Mouse (Mus musculus) testis, adult 2 months (tissue): Measurements from ENCODE around the gene Ubr3.

Source experiments
- CTCF ChIP-seq: fragments of 200-500 bp; IDR thresholded peaks from 2 replicates; pipeline ENCODE4 v1.5.1; 2012; ENCODE audit warnings: low read depth, mild to moderate bottlenecking, inconsistent platforms, low read length, moderate library complexity; ENCODE audit not compliant: control insufficient read depth, insufficient read depth, insufficient replicate concordance
- POLR2A ChIP-seq: fragments of 200-500 bp; IDR thresholded peaks from 2 replicates; pipeline ENCODE4 v1.6.1; 2012; ENCODE audit warnings: low read depth, mild to moderate bottlenecking, inconsistent platforms, low read length, moderate library complexity; ENCODE audit not compliant: control insufficient read depth

DNA sequence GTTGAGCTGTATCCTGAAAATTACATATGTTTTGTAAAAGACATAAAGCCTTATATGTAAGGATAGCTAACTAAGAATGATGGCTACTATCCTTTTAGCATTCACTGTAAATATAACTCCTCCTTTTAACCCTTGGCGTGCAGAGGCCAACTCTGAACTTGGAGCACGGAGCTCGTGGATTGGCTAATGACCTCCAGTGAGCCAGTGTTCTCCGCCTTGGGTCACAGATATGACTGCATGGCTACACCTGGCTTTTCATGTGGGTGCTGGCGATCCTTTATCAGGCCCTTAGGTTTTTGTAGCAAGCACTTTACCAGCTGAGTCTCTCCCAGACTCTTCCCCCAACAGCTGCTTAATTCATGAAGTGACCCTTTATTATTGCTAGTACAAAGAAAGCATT is 42.6 kb downstream of the Ubr3 start:
- no peak for TF ChIP-seq CTCF
- no peak for TF ChIP-seq POLR2A
